Mouse (Mus musculus) midbrain, embryonic 14.5 days (tissue): Measurements from ENCODE around the gene Npepps. TPM values are rescaled to one million over a fixed set of nuclear protein-coding genes. Genes with fewer than 3 reads are reported as not detected.
"Not testable (repeated sequence)": the region's sequence is repeated elsewhere in the genome, so short reads cannot be mapped to it uniquely, and the experiment has no call there.

Experiments used
- ATAC-seq: fragments of 200-750 bp; cut with Nextera tagmentation; 2 replicates; pipeline ENCODE4 v1.8.0; 2017; ENCODE audit warnings: moderate number of reproducible peaks, moderate library complexity; ENCODE audit not compliant: low FRiP score, low TSS enrichment
- DNase-seq: peaks from one replicate; pipeline ENCODE4 v3.0.0-alpha.2; 2015
- H3K27ac ChIP-seq: fragments of 300-500 bp; sonication (generic); replicated peaks from 2 replicates; pipeline ENCODE4 v1.5.1; 2014; ENCODE audit warnings: mild to moderate bottlenecking, low read depth, low read length, moderate library complexity
- H3K27me3 ChIP-seq: fragments of 300-500 bp; sonication (generic); 2 replicates; pipeline ENCODE4 v1.6.1; 2014; ENCODE audit warnings: low read length, control low read depth, mixed read lengths; ENCODE audit not compliant: control insufficient read depth, insufficient read depth
- H3K36me3 ChIP-seq: fragments of 300-500 bp; sonication (generic); 2 replicates; pipeline ENCODE4 v1.6.1; 2014; ENCODE audit warnings: low read length, control low read depth; ENCODE audit not compliant: control insufficient read depth, insufficient read depth
- H3K4me1 ChIP-seq: fragments of 300-500 bp; sonication (generic); 2 replicates; pipeline ENCODE4 v1.6.1; 2014; ENCODE audit warnings: mild to moderate bottlenecking, antibody characterized with exemption, low read length, control low read depth; ENCODE audit not compliant: control insufficient read depth, insufficient read depth
- H3K4me2 ChIP-seq: fragments of 300-500 bp; sonication (generic); 2 replicates; pipeline ENCODE4 v1.6.1; 2014; ENCODE audit warnings: mild to moderate bottlenecking, low read length, moderate library complexity
- H3K4me3 ChIP-seq: fragments of 300-500 bp; sonication (generic); replicated peaks from 2 replicates; pipeline ENCODE4 v1.5.1; 2014; ENCODE audit warnings: low read depth, low read length
- H3K9ac ChIP-seq: fragments of 300-500 bp; sonication (generic); replicated peaks from 2 replicates; pipeline ENCODE4 v1.6.1; 2014; ENCODE audit warnings: mild to moderate bottlenecking, low read length, moderate library complexity
- H3K9me3 ChIP-seq: fragments of 300-500 bp; sonication (generic); 2 replicates; pipeline ENCODE4 v1.6.1; 2016; ENCODE audit warnings: low read length, control low read depth, mixed read lengths; ENCODE audit not compliant: control insufficient read depth
- WGBS: fragments of 180-500 bp; shearing (Covaris S2); extraction: QIAGEN DNeasy Blood & Tissue Kit; methylation state at CpG from one replicate; pipeline ENCODE4 v1.1.7; 2014; 5-methylcytosine and 5-hydroxymethylcytosine counted together
- polyA plus RNA-seq: library from polyadenylated mRNA; unstranded; fragments of >200 nt; fragmentation: Nextera tagmentation; extraction: Ambion mirVana; gene quantifications from 2 replicates; pipeline ENCODE4 v1.2.1, GENCODE M21; 2014

Gene Npepps
- polyA plus RNA-seq, 1 experiment from 2014 or later: 135 TPM

DNA sequence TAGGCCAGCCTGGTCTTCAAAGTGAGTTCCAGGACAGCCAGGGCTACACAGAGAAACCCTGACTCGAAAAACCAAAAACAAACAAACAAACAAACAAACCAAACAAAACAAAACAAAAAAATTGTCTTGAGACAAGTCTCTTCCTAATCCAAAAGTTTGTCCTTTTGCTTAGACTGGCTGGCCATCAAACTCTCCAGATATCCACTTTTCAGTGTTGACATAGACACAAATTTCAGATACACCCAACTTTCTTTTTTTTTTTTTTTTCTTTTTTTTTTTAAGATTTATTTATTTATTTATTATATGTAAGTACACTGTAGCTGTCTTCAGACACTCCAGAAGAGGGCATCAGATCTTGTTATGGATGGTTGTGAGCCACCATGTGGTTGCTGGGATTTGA, 32.4 kb upstream of the Npepps start:
- not testable (repeated sequence) for ATAC-seq, H3K27ac ChIP-seq, H3K9me3 ChIP-seq, DNase-seq, H3K36me3 ChIP-seq, H3K9ac ChIP-seq, H3K4me3 ChIP-seq, H3K27me3 ChIP-seq, H3K4me2 ChIP-seq
- H3K4me1 ChIP-seq: peaks cover 14% of the 10 kb centered on the region
- WGBS: 93% methylated on average over 1 of the region's 1 CpGs

DNA sequence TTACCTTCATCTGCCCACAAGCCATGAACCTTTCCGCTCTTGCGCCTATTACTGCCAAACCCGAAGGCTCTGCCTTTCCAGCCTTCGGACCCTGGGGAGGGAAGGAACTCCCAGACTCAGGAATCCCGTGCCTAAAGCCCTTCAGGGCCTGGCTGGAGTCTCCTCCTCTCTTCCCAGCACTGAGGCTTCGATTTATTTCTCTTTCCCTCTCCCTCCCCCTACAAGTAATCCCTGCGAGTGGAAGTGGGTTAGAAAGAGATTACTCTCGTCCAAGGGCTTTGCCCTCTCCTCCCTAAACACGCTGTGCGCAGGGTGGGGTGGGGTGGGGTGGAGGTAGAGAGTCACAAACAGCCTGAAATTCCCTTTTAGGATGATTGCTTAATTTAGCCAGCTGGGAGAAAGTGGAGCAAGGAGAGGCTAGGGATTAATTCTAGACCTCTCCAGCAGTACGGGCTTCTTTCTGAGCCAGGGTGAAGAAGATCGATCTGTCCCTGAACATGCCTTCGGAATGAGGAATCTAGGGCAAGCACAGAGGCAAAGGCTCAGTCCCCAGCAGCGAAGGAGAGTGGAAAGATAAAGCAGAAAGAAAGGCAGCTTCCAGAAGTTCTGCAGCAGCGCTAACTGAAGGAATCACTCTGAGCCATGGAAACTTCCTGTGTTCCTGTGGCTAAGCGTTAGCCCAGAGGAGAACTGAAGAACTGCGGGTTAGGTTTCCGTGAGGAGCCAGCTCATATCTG, 30.6 kb upstream of the Npepps start:
- Histone ChIP-seq H3K4me3 (peak overlapping the region; percentile 29; the same call in 1 of the 2 replicates), H3K27ac (no peak overlapping the region)
- 2% methylated on average over 18 of the region's 18 CpGs for WGBS

DNA sequence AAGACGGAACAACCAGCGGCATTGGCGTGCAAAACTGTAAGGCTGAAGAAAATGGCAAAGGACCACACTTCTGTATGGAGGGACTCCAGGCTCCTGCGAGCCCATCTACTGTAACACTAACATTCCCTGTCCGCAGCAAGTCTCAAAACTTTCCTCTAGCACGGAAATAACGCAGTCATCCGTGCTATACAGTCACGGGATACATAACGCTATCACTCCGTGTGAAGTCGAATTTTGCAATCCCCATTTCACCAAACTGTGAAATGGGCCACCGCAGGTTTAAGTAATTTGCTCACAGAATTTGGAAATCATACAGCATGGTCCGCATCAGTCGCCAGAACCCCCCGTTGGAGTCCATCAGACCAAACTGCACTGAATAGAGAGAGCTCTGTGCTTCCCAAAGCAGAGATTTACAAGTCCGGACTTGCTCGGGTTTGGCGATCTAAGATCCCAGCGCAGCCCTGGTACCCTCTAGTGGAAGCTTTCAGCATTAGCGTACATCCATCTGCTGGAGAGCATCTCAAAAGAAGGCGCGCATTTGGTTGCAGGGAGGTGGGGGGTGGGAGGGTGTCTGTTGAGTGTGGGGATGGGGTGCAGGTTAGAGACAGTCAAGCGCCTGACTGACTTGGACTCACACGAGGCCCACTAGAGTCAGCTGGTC, 29.6 kb upstream of the Npepps start:
- Histone ChIP-seq H3K9ac (peak overlapping the region; percentile 13; the same call in 1 of the 2 replicates), H3K4me2 (peak overlapping the region; percentile 57), H3K9me3 (no peaks in the 10 kb centered on the region), H3K27me3 (no peaks in the 10 kb centered on the region), H3K4me1 (peaks cover 9% of the 10 kb centered on the region), H3K4me3 (peak overlapping the region; percentile 29), H3K27ac (no peak overlapping the region), H3K36me3 (no peaks in the 10 kb centered on the region)
- ATAC-seq (no peak; the same call in 1 of the 2 replicates), DNase-seq (peak; percentile 92)
- under 1% methylated on average over 25 of the region's 25 CpGs for WGBS

More for the DNA sequence above, 30.6 kb upstream of the Npepps start:
- Histone ChIP-seq H3K4me2 (peak overlapping the region; percentile 57), H3K9me3 (no peaks in the 10 kb centered on the region), H3K36me3 (no peaks in the 10 kb centered on the region), H3K9ac (0 out of 2 replicates have a peak overlapping the region, but pooled peaks have one; percentile 25), H3K4me1 (peaks cover 10% of the 10 kb centered on the region), H3K27me3 (no peaks in the 10 kb centered on the region)
- DNase-seq (peak; percentile 74), ATAC-seq (no peak)

DNA sequence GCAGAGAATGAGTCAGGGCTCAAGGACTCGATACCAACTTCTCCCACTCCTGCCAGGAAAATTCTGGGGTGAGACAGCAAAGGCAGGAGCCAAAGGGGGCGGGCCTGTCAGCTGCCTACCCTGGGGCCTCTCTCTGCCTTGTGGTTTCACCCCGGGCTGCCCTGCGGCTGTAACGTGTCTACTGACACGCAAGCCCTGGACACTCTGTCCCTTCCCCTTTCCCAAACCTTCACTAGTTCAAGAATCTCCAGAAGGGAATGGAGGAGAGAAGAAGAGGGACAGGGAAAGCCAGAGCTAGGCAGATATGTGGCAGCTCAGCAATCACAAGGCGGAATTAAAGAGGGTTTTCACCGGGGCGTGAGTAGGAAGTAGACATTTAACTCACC, 29.0 kb upstream of the Npepps start:
- H3K4me3 ChIP-seq: peak overlapping the region; percentile 29
- peak overlapping the region; percentile 57 for H3K4me2 ChIP-seq
- peaks cover 9% of the 10 kb centered on the region for H3K4me1 ChIP-seq
- H3K27ac ChIP-seq: no peak overlapping the region
- no peaks in the 10 kb centered on the region for H3K27me3 ChIP-seq
- H3K9ac ChIP-seq: peak overlapping the region; percentile 13; the same call in 1 of the 2 replicates
- no peaks in the 10 kb centered on the region for H3K36me3 ChIP-seq
- DNase-seq (peak; percentile 37), ATAC-seq (no peak)
- no peaks in the 10 kb centered on the region for H3K9me3 ChIP-seq
- WGBS: 1% methylated on average over 9 of the region's 9 CpGs

DNA sequence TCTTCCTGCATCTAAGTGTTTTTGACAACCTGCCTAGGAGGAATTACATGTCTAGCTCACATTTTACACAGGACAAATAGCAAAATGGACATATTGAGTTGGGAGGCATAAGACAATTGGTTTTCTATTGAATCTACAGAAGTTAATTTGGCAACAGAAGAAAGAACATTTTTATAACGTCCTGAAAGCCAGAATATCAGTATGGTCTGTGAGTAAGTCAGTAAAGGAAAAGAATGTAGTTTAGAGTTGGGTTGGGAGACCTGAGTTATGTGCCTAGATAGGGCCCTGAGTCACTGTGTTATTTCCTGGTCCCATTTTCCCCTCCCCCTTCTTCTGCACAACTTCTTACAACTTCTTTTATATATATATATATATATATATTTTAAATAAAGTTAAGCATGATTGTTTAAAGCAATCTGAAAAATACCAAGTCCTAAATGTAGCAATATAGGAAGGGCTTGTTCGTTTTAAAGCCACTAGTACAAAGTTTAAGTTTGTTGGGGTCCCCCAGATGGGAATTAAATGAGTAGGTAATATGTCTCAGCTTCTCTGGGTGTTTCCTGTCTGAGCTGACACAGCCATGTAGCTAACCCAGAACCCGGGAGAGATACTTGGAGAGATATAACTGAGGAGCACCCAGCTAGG, 28.5 kb upstream of the Npepps start:
- Histone ChIP-seq H3K36me3 (no peaks in the 10 kb centered on the region), H3K27ac (no peak overlapping the region), H3K4me2 (peak overlapping the region; percentile 57), H3K4me1 (peaks cover 9% of the 10 kb centered on the region), H3K9me3 (no peaks in the 10 kb centered on the region), H3K9ac (no peak overlapping the region), H3K27me3 (no peaks in the 10 kb centered on the region), H3K4me3 (peak overlapping the region; percentile 29; the same call in 1 of the 2 replicates)
- 58% methylated on average over 3 of the region's 3 CpGs for WGBS
- ATAC-seq (no peak), DNase-seq (no peak)

DNA sequence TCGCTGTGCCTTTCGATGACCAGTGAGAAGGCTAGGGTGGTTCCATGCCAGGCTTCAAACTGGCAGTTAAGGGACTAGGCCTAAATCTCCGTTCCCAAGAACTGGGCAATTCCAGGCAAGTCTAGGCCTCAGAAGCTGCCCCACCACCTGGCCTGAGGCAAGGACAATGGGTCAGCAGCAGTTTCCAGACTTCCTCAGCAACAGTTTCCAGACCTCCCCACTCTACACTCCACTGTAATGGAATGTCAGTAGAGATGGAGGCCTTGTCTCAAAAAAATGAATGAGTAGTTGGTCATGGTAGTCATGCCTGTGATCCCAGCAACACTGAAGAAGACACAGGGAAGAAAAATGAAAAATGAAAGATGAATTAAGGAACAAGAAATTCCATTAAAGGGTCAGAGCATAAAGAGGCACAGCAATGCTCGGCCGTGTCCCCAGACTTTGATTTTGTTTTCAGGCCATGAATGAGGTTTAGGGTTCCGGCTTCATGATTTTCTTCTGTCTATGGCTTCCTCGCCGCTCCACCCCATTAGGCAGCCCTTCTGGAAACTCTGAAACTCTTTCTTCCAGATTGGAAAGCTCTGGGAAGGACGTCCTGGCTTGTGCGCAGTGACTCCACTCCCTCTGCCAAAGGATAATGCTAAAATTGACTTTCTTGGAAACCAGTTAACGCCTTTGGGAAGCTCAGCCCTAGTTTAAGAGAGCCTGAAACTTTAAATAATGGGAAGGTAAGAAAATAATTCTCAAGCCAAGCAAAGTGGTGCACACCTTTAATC, 27.0 kb upstream of the Npepps start:
- no peak overlapping the region for H3K27ac ChIP-seq
- H3K36me3 ChIP-seq: no peaks in the 10 kb centered on the region
- DNase-seq: no peak
- no peaks in the 10 kb centered on the region for H3K9me3 ChIP-seq
- no peak overlapping the region for H3K4me3 ChIP-seq
- H3K9ac ChIP-seq: no peak overlapping the region
- no peak overlapping the region for H3K4me2 ChIP-seq
- 96% methylated on average over 11 of the region's 11 CpGs for WGBS
- peaks cover 9% of the 10 kb centered on the region for H3K4me1 ChIP-seq
- no peak for ATAC-seq
- H3K27me3 ChIP-seq: no peaks in the 10 kb centered on the region

DNA sequence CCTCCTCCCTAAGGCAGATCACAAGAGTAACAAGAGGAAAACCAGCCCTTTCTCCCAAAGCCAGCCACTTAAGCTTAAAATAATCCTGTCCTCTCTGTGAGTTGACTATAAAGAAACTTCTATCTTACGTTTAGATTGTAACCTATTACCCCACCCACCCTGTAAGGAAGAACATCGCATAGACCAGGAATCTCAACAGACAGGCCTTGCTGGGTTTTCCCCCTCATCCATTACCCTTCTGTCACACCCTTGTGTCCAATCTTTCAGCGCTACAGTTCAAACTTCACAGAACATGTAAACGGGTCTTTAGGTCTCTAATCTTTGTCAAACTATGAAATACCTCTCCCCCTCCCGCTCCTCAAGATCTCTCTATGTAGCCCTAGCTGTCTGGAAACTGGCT, 24.2 kb upstream of the Npepps start:
- ATAC-seq (no peak), DNase-seq (no peak)
- Histone ChIP-seq H3K4me3 (no peak overlapping the region), H3K9me3 (no peaks in the 10 kb centered on the region), H3K9ac (no peak overlapping the region), H3K27ac (no peak overlapping the region), H3K27me3 (no peaks in the 10 kb centered on the region), H3K4me1 (peaks cover 3% of the 10 kb centered on the region; the same call in 1 of the 2 replicates), H3K36me3 (no peaks in the 10 kb centered on the region), H3K4me2 (no peak overlapping the region)
- 84% methylated on average over 5 of the region's 5 CpGs for WGBS

DNA sequence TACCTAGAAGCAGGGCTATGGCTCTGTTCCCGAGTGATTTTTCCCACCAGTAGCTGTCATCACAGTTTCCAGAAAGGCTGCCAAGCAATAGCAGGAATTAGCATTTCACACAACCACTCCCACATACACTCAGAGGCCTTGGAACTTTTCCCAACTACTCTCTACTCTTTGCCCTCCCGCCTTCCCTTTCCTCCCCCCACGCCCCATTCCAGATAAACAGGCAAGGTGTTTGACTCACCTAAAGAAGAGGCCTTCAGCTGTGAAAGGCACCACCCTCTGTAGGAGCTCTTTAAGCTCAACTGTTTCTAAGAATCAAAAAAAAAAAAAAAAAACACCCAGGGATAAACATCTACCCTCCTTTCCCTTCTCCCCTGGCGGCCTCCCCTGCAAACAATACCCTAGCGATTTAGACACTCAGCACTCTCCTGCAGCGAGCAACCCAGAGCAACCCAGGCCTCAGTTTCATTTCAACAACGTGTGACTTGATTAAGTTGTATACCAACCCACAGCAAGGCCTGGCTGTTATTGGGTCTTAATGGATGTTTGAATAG, 21.9 kb upstream of the Npepps start:
- Histone ChIP-seq H3K27me3 (no peaks in the 10 kb centered on the region), H3K4me1 (no peaks in the 10 kb centered on the region), H3K27ac (no peak overlapping the region), H3K9me3 (no peaks in the 10 kb centered on the region), H3K4me2 (no peak overlapping the region), H3K36me3 (no peaks in the 10 kb centered on the region), H3K9ac (no peak overlapping the region), H3K4me3 (no peak overlapping the region)
- ATAC-seq (no peak), DNase-seq (peak; percentile 33)
- 21% methylated on average over 7 of the region's 7 CpGs for WGBS
